Mouse (Mus musculus) forebrain, embryonic 11.5 days (tissue): ENCODE data around the gene Atf1. TPM values are rescaled to one million over a fixed set of nuclear protein-coding genes. Genes with fewer than 3 reads are reported as not detected.

Experiments used
- ATAC-seq: fragments of 200-750 bp; cut with Nextera tagmentation; replicated peaks from 2 replicates; pipeline ENCODE4 v1.8.0; 2017; ENCODE audit warnings: moderate TSS enrichment; ENCODE audit not compliant: low FRiP score
- DNase-seq: peaks from one replicate; pipeline ENCODE4 v3.0.0-alpha.2; 2017; ENCODE audit warnings: low spot score
- H3K27ac ChIP-seq: fragments of 300-500 bp; sonication (generic); 2 replicates; pipeline ENCODE4 v1.5.1; 2014; ENCODE audit warnings: low read depth, low read length
- H3K27me3 ChIP-seq: fragments of 300-500 bp; sonication (generic); 2 replicates; pipeline ENCODE4 v1.6.1; 2014; ENCODE audit warnings: mild to moderate bottlenecking, low read length, mixed read lengths; ENCODE audit not compliant: control insufficient read depth, insufficient read depth
- H3K36me3 ChIP-seq: fragments of 300-500 bp; sonication (generic); 2 replicates; pipeline ENCODE4 v1.6.1; 2014; ENCODE audit warnings: mild to moderate bottlenecking, low read length, moderate library complexity, mixed read lengths; ENCODE audit not compliant: control insufficient read depth, insufficient read depth
- H3K4me1 ChIP-seq: fragments of 300-500 bp; sonication (generic); replicated peaks from 2 replicates; pipeline ENCODE4 v1.6.1; 2014; ENCODE audit warnings: low read length, mixed read lengths; ENCODE audit not compliant: control insufficient read depth, insufficient read depth
- H3K4me2 ChIP-seq: fragments of 300-500 bp; sonication (generic); 2 replicates; pipeline ENCODE4 v1.6.1; 2014; ENCODE audit warnings: low read depth, mild to moderate bottlenecking, low read length, moderate library complexity, mixed read lengths; ENCODE audit not compliant: severe bottlenecking
- H3K4me3 ChIP-seq: fragments of 300-500 bp; sonication (generic); 2 replicates; pipeline ENCODE4 v1.5.1; 2014; ENCODE audit warnings: low read depth, low read length
- H3K9ac ChIP-seq: fragments of 300-500 bp; sonication (generic); 2 replicates; pipeline ENCODE4 v1.6.1; 2014; ENCODE audit warnings: low read length
- H3K9me3 ChIP-seq: fragments of 300-500 bp; sonication (generic); 2 replicates; pipeline ENCODE4 v1.6.1; 2016; ENCODE audit warnings: low read length, mixed read lengths; ENCODE audit not compliant: control insufficient read depth
- WGBS: fragments of 180-500 bp; shearing (Covaris S2); extraction: QIAGEN DNeasy Blood & Tissue Kit; methylation state at CpG from one replicate; pipeline ENCODE4 v1.1.7; 2014; 5-methylcytosine and 5-hydroxymethylcytosine counted together
- polyA plus RNA-seq: library from polyadenylated mRNA; unstranded; fragments of >200 nt; fragmentation: Nextera tagmentation; extraction: Ambion mirVana; gene quantifications from 2 replicates; pipeline ENCODE4 v1.2.1, GENCODE M21; 2014

Atf1 gene
- polyA plus RNA-seq, 1 experiment from 2014 or later = 45.5 TPM

DNA sequence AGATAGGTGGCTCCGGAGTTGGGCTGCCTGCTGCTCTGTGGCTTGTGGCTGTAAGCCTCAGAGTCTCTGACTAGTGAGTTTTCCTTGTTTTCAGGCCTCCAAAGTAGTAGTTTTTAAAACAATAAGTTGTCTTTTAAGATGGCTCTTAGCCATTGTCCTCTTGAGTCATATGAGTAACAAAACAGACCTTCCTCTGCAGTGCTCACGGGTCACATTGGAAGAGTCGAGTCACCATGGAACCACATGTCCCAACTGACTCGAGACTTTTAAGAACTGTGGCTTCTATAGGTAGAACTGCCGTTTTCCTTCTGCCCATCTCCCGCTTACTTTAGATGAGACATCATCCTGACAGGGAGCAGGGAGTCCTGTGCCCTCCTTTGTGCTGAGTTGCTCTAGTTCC lies 9.3 kb downstream of the Atf1 start:
- no peak overlapping the region for H3K9ac ChIP-seq
- H3K27me3 ChIP-seq = no peaks in the 10 kb centered on the region
- no peak for DNase-seq
- peaks cover 5% of the 10 kb centered on the region; the same call in 1 of the 2 replicates for H3K36me3 ChIP-seq
- no peaks in the 10 kb centered on the region for H3K4me1 ChIP-seq
- WGBS = 91% methylated on average over 6 of the region's 6 CpGs
- H3K27ac ChIP-seq = no peak overlapping the region
- no peaks in the 10 kb centered on the region for H3K9me3 ChIP-seq
- ATAC-seq = no peak
- H3K4me3 ChIP-seq = no peak overlapping the region
- no peak overlapping the region for H3K4me2 ChIP-seq

- no peaks in the 10 kb centered on the region for H3K27me3 ChIP-seq
- no peak overlapping the region for H3K4me2 ChIP-seq
- no peak overlapping the region for H3K27ac ChIP-seq
- no peaks in the 10 kb centered on the region for H3K4me1 ChIP-seq
- H3K9me3 ChIP-seq = no peaks in the 10 kb centered on the region
- H3K36me3 ChIP-seq = no peaks in the 10 kb centered on the region; the same call in 1 of the 2 replicates
- H3K4me3 ChIP-seq = no peak overlapping the region
- DNase-seq = no peak
- WGBS = 95% methylated on average over 6 of the region's 6 CpGs
- H3K9ac ChIP-seq = no peak overlapping the region
- no peak for ATAC-seq
Observed at GRCm38 (mm10) chr15:100241780-100242179, 14.2 kb downstream of the Atf1 start.

DNA sequence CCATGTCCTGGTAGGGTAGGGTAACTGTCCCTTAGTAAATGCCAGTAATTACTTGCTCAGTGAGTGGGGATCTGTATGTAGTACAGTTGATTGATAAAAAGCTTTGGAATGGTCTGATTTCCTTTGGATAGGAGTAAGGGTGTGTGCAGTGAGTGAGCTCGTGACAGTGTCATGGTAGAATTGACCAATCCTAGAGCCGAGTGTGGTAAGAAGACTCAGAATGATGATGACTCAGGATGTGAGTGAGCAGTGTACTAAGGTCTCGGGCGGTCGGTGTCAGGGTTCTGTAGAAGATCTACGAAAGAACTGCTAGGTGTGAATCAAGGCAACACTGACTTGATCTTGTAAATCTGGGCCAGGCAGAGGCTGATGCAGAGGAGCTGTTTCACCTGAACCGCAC lies 18.3 kb downstream of the Atf1 start:
- 97% methylated on average over 7 of the region's 7 CpGs for WGBS
- no peak overlapping the region for H3K4me3 ChIP-seq
- no peak overlapping the region for H3K4me2 ChIP-seq
- H3K27ac ChIP-seq = no peak overlapping the region
- peaks cover 3% of the 10 kb centered on the region; the same call in 1 of the 2 replicates for H3K36me3 ChIP-seq
- H3K9ac ChIP-seq = no peak overlapping the region
- H3K4me1 ChIP-seq = no peaks in the 10 kb centered on the region
- ATAC-seq (no peak), DNase-seq (no peak)
- H3K27me3 ChIP-seq = no peaks in the 10 kb centered on the region
- no peaks in the 10 kb centered on the region for H3K9me3 ChIP-seq

- Histone ChIP-seq H3K4me2 (no peak overlapping the region), H3K27me3 (no peaks in the 10 kb centered on the region), H3K4me1 (no peaks in the 10 kb centered on the region), H3K4me3 (no peak overlapping the region), H3K36me3 (peaks cover 3% of the 10 kb centered on the region; the same call in 1 of the 2 replicates), H3K9ac (no peak overlapping the region), H3K9me3 (no peaks in the 10 kb centered on the region), H3K27ac (no peak overlapping the region)
- no peak for DNase-seq
- 95% methylated on average over 9 of the region's 9 CpGs for WGBS
- no peak for ATAC-seq
Observed at GRCm38 (mm10) chr15:100247296-100247695, 19.7 kb downstream of the Atf1 start.

GRCm38 (mm10) chr15:100248665-100249433 lies 21.2 kb downstream of the Atf1 start:
- no peaks in the 10 kb centered on the region for H3K9me3 ChIP-seq
- H3K9ac ChIP-seq = no peak overlapping the region
- ATAC-seq (no peak), DNase-seq (no peak)
- no peak overlapping the region for H3K27ac ChIP-seq
- H3K4me1 ChIP-seq = no peaks in the 10 kb centered on the region
- WGBS = 95% methylated on average over 6 of the region's 6 CpGs
- no peak overlapping the region for H3K4me2 ChIP-seq
- no peaks in the 10 kb centered on the region for H3K27me3 ChIP-seq
- H3K36me3 ChIP-seq = peaks cover 11% of the 10 kb centered on the region; the same call in 1 of the 2 replicates
- H3K4me3 ChIP-seq = no peak overlapping the region

DNA sequence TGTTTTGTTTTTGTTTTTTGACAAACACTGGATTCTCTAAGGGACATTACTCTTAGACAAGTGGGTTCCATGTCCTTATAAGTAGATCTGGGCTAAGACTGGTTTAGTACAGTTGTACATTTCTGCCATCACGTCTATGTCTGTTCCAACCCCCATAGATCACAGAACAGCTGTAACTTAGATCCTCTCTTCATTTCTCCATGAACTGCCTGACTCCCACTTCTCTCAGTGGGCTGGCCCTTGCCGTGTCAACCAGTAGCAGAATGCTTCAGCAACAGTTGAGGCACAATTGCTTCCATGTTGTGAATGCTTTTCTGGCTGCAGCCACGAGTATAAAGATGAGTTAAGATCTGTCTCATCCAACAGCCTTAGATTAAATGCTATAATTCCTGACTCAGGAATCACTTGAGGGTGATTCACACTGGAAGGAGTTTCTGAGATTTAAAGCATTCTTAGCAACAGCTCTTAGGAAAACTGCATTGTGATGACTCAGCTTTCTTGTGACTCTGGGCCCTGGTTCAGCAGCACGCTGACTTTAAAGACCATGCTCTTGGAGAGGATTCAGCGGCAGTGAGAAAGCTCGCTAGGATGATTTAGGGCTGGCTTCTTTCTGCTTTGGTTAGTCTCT lies 23.6 kb downstream of the Atf1 start:
- Histone ChIP-seq H3K27ac (no peak overlapping the region), H3K27me3 (no peaks in the 10 kb centered on the region), H3K36me3 (peaks cover 17% of the 10 kb centered on the region; the same call in 1 of the 2 replicates), H3K4me2 (no peak overlapping the region), H3K9ac (no peak overlapping the region), H3K9me3 (no peaks in the 10 kb centered on the region), H3K4me1 (no peaks in the 10 kb centered on the region), H3K4me3 (no peak overlapping the region)
- 92% methylated on average over 6 of the region's 6 CpGs for WGBS
- no peak for DNase-seq
- ATAC-seq = no peak

DNA sequence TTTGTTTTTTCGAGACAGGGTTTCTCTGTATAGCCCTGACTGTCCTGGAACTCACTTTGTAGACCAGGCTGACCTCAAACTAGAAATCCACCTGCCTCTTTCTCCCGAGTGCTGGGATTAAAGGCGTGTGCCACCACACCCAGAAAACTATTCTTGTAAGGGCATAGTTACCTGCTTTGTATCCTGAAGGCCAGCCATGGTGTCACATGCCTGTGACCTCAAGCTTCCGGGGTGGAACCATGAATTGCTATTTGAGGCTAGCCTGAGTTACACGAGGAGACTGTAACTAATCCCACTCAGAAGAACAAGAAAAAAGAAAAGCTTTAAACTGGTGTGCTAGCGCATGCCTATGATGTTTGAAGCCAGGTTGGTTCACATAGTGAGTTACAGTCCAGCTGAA lies 28.8 kb downstream of the Atf1 start:
- Histone ChIP-seq H3K4me3 (no peak overlapping the region), H3K27ac (no peak overlapping the region), H3K9me3 (no peaks in the 10 kb centered on the region), H3K4me1 (no peaks in the 10 kb centered on the region), H3K27me3 (no peaks in the 10 kb centered on the region), H3K36me3 (peaks cover 20% of the 10 kb centered on the region; the same call in 1 of the 2 replicates), H3K9ac (no peak overlapping the region), H3K4me2 (no peak overlapping the region)
- DNase-seq (no peak), ATAC-seq (no peak)
- 91% methylated on average over 6 of the region's 6 CpGs for WGBS

GRCm38 (mm10) chr15:100257305-100257704 lies 29.7 kb downstream of the Atf1 start:
- Histone ChIP-seq H3K27ac (no peak overlapping the region), H3K4me3 (no peak overlapping the region), H3K9ac (no peak overlapping the region), H3K9me3 (no peaks in the 10 kb centered on the region), H3K36me3 (peaks cover 20% of the 10 kb centered on the region; the same call in 1 of the 2 replicates), H3K4me2 (no peak overlapping the region), H3K4me1 (no peaks in the 10 kb centered on the region), H3K27me3 (no peaks in the 10 kb centered on the region)
- 94% methylated on average over 5 of the region's 5 CpGs for WGBS
- DNase-seq (no peak), ATAC-seq (no peak)
